Mouse (Mus musculus) heart, postnatal 25 days (tissue): ENCODE data around the gene Adam6a. TPM values are rescaled to one million over a fixed set of nuclear protein-coding genes. Genes with fewer than 3 reads are reported as not detected.
"Not testable (repeated sequence)": the region's sequence is repeated elsewhere in the genome, so short reads cannot be mapped to it uniquely, and the experiment has no call there.

Experiments
- DNase-seq: peaks from one replicate; pipeline ENCODE4 v3.0.0; 2022; ENCODE audit warnings: low spot score
- intact Hi-C: fragments of 180-260 bp; cut with DNase I; formaldehyde crosslinking; loops from one replicate; pipeline ENCODE4 v1.15.1; 2025
- total RNA-seq, 2 experiments: library from RNA; stranded (reverse); gene quantifications; 2 replicates each; pipeline ENCODE4 v1.2.3; 2021

The Adam6a gene
- total RNA-seq, result not detected

DNA sequence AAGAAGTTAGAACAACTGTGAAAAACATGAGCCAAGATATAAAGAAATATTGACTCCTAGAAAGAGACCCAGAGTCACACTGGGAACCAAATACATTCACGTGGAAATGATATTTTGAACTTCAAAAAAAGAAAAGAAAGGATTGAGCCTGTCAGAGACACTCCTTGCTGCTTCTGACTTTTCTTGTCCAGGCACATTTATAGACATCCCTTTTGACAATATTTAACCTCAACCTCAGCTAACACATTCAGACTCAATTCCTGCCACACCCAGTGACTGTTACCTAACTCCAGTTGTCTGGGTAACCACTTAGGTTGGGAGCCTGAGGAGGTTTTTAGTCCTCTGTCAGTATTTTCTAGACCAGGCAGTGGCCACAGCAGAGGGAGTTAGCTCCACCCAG, at the start of gene Adam6a:
Gene Adam6a, plus strand, starts transcription at position 301 of the 400 bp plus-strand sequence.
- intact Hi-C loops, DNase-seq: not testable (repeated sequence)

DNA sequence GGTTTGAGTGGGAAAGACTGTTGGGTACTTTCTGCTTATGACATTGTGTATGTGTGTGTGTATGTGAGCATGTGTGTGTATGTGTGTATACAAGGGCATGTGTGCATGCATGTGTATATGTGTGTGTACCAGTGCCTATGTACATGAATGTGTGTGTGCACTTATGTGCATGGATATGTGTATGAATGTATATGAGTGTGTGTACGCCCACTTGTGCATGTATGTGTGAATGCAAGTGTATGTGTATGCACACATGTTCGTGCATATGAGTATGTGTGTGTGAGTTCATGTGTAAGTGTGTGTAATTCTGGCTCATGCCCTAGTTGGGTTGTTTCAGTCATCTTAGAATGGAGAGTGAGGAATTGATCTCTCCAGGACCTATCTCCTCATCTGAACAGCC, 17.8 kb upstream of the Adam6a start:
- no peak for DNase-seq

DNA sequence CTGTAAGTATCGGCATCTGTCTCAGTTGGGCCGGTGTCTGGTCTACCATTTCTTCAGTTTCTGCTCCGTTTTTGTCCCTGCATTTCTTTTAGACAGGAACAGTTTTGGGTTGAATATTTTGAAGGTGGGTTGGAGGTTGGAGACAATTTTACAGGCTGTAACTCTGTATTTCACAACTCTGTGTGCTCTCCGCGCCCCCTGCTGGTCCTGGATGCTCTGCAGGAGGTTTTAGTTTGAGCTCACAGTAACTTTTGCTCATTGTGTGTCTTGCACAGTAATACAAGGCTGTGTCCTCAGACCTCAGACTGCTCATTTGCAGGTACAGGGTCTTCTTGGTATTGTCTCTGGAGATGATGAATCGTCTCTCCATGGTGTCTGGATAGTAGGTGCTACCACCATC, 34.5 kb downstream of the Adam6a start:
- intact Hi-C loops, result loop anchor here (5.0 kb wide), 1 partner anchor 356 kb away; no protein-coding TSS in a partner anchor
- no peak for DNase-seq

More for the DNA sequence above, 17.8 kb upstream of the Adam6a start:
- intact Hi-C loops, result no loop called here

DNA sequence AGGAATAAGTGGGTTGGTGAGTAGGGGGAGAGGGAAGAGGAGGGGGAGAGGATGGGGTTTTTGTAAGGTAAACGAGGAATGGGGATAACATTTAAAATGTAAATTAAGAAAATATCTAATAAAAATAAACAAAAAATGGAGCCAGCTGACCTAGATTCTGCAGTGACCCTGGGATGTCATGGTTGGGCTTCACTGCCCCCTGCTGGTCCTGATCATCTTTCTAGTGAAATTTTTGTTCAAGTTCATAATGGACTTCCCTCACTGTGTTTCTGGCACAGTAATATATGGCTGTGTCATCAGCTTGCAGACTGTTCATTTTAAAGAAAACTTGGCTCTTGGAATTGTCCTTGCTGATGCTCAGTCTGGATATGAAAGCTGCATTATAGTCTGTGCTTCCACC, 44.3 kb downstream of the Adam6a start:
- intact Hi-C loops, result no loop called here
- no peak for DNase-seq

Other genes starting within 250 kb of the Adam6a start
- not detected for gene Adam6b, start 54.4 kb upstream of the Adam6a start, total RNA-seq